Mouse (Mus musculus) cerebellum, adult 11 months (tissue): Measurements from ENCODE around the gene Asb10.
A peak's percentile ranks its signal among the peaks of the same experiment; 100 is the strongest.

Source experiments
- DNase-seq: peaks from one replicate; pipeline ENCODE4 v3.0.0; 2022

The Asb10 gene

DNA sequence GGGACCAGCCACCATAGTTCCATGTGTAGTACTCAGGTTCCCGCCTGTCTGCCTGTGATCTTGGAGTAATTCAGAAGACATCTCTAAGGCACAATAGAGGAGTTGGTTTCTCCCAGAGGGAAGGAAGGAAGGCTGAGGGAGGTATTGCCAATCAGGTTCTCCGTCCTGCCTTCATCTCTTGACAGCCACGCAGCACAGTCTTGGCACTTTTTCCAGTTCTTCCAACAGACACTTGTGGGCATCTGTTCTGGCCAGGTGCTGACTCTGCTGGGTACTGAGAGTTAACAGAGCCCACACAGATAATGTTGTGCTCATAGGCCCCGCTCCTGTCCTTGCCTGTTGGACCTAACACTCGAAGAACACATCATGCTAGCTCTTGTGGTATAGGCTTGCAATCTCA lies 54.0 kb downstream of the Asb10 start:
- no peak for DNase-seq

GRCm38 (mm10) chr5:24486097-24486496 lies 54.7 kb downstream of the Asb10 start:
- DNase-seq = peak; percentile 87

DNA sequence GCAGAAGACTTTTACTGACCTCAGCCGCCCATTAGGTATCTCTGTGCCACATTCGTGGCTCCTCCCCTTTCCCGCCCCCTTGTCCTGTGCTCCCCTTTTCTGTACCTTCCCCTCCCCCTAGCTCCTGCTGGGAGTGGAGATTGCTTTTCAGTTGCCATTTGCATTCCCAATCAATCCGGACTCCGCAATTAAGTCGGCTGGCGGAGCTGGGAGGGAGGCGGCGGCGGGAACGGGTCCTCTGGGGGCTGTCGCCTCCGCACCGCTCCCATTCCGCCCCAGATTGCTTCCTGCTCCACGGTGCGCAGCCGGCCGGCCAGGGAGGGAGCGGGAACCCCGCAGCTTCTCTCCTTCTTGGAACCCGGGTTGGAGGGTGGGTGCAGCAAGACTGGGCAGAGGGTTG lies 55.8 kb downstream of the Asb10 start:
- no peak for DNase-seq

DNA sequence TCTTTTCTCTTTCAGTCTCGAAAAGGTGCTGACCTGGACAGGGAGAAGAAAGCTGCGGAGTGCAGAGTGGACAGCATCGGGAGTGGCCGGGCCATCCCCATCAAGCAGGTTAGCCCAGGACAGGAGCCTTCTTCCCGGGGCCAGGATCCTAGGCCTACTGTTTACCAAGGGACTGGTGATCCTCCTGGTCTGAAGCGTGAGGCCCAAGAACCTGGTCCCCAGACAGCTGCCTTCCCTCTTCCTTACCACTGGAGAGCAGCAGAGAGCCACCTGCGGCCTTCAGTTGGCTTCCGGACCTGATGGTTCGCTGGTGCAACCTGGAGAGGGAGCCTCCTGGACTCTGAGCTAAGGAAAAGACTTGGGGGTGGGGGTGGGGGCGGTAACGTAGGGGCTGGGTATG lies 57.5 kb downstream of the Asb10 start:
- peak; percentile 68 for DNase-seq
